Mouse (Mus musculus): ENCODE measurements around the gene Prg2.

- TF ChIP-seq CTCF (IDR thresholded peaks at IDR 0.05; ENCODE audit: low read depth) (no peak), EP300 (optimal IDR thresholded peaks at IDR 0.05) (no peak)
These were observed 28.0 kb upstream of the Prg2 start for GRCm38 (mm10) chr2:84952251-84952650.

All from stomach, postnatal 0 days (tissue).